Mouse (Mus musculus): ENCODE measurements around the gene Abca4. TPM values are rescaled to one million over a fixed set of nuclear protein-coding genes. Genes with fewer than 3 reads are reported as not detected.

Gene Abca4
- polyA plus RNA-seq, 1 experiment from 2014 or later = 1.4 TPM

DNA sequence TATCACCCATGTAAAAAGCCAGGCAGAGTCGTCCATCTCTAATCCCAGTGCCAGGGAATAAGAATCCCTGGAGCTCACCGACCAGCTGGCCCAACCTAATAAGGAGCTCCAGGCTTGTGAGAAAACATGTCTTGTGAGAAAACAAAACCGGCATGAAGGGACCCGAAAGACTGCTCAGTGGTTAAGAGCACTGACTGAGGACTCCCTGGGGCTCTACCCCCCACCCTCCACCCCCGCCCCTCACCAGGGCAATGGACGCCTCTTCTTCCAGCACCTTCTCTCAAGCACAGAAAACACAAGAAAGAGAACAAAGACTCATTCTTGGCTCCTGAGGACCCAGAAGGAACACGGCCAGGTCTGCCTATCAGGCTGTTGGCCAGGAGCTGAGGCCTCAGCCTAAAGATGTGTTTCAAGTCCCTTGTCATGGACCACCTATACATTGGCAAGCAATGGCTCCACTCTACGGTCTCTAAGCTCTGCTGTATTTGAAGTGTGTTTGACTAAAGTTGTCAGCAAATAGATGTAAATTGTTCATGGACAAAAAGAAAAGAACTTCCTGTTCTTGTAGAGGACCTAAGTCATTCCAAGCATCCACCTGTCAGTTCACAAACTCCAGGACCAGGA lies 23.1 kb upstream of the Abca4 start:
- no peak overlapping the region for H3K4me2 ChIP-seq (replicated peaks; ENCODE audit: low read depth, low read length)
- H3K9me3 ChIP-seq (ENCODE audit: low read length) = 0 out of 2 replicates have a peak, but pooled peaks cover 4% of the 10 kb centered on the region
- 90% methylated on average over 8 of the region's 8 CpGs for WGBS
- H3K27ac ChIP-seq (ENCODE audit: low read length) = no peak overlapping the region
- no peaks in the 10 kb centered on the region for H3K4me1 ChIP-seq (ENCODE audit: insufficient read depth, low read length)
- no peak for ATAC-seq (ENCODE audit: low FRiP score, low TSS enrichment)
- H3K36me3 ChIP-seq (ENCODE audit: insufficient read depth, low read length) = no peaks in the 10 kb centered on the region
- H3K9ac ChIP-seq (replicated peaks; ENCODE audit: low read length) = no peak overlapping the region
- H3K27me3 ChIP-seq (ENCODE audit: insufficient read depth, low read length) = no peaks in the 10 kb centered on the region
- H3K4me3 ChIP-seq (ENCODE audit: low read length) = no peak overlapping the region

DNA sequence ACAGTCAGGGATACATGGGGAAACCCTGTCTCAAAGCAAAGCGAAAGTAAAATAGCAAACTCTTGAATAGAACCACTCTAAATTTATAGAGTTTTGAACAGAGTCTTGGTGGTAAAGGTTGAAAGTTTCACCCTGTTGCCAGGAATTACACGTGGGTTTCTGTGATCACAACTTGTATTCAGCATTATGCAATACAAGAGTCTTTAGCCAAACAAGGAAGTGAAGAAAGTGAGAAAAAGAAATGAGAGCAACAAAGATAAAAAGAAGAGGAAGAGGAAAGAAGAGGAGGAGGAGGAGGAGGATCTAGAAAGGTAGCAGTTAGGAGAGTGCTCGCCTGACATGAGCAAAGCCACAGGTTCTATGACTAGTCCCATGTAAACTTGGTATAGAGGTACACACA lies 21.9 kb upstream of the Abca4 start:
- H3K4me2 ChIP-seq (replicated peaks; ENCODE audit: low read depth, low read length) = no peak overlapping the region
- no peak overlapping the region for H3K9ac ChIP-seq (replicated peaks; ENCODE audit: low read length)
- no peaks in the 10 kb centered on the region for H3K4me1 ChIP-seq (ENCODE audit: insufficient read depth, low read length)
- ATAC-seq (ENCODE audit: low FRiP score, low TSS enrichment) = no peak
- no peaks in the 10 kb centered on the region for H3K36me3 ChIP-seq (ENCODE audit: insufficient read depth, low read length)
- no peak overlapping the region for H3K4me3 ChIP-seq (ENCODE audit: low read length)
- 84% methylated on average over 3 of the region's 3 CpGs for WGBS
- no peaks in the 10 kb centered on the region for H3K27me3 ChIP-seq (ENCODE audit: insufficient read depth, low read length)
- H3K27ac ChIP-seq (ENCODE audit: low read length) = no peak overlapping the region
- 0 out of 2 replicates have a peak, but pooled peaks cover 4% of the 10 kb centered on the region for H3K9me3 ChIP-seq (ENCODE audit: low read length)

- Histone ChIP-seq H3K9me3 (ENCODE audit: low read length) (no peaks in the 10 kb centered on the region), H3K27me3 (ENCODE audit: insufficient read depth, low read length) (no peaks in the 10 kb centered on the region), H3K4me3 (ENCODE audit: low read length) (no peak overlapping the region), H3K4me2 (replicated peaks; ENCODE audit: low read depth, low read length) (no peak overlapping the region), H3K27ac (ENCODE audit: low read length) (peak overlapping the region; percentile 29), H3K4me1 (ENCODE audit: insufficient read depth, low read length) (no peaks in the 10 kb centered on the region), H3K9ac (replicated peaks; ENCODE audit: low read length) (no peak overlapping the region), H3K36me3 (ENCODE audit: insufficient read depth, low read length) (no peaks in the 10 kb centered on the region)
- 54% methylated on average over 5 of the region's 5 CpGs for WGBS
- no peak for ATAC-seq (ENCODE audit: low FRiP score, low TSS enrichment)
Measured at GRCm38 (mm10) chr3:122026676-122027075, 17.6 kb upstream of the Abca4 start.

DNA sequence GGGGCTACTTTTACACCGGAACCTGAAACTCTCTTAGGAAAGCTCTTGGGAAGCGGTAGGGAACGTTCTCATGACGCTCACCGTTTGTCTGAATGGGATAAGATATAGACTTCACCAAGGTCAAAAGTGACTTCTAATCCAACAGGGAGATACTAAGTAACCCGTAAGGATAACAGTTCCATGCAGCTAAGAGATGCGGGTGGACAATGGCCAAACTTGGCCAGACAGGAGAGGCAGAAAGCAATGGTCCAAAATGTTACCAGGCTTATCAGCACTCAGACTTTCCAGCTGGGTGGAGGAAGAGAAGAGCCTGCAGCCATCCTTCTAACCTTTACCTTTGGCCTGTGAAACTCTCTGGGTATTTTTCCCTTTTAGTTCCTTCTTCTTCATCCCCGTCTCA lies 16.5 kb upstream of the Abca4 start:
- no peak overlapping the region for H3K27ac ChIP-seq (ENCODE audit: low read length)

DNA sequence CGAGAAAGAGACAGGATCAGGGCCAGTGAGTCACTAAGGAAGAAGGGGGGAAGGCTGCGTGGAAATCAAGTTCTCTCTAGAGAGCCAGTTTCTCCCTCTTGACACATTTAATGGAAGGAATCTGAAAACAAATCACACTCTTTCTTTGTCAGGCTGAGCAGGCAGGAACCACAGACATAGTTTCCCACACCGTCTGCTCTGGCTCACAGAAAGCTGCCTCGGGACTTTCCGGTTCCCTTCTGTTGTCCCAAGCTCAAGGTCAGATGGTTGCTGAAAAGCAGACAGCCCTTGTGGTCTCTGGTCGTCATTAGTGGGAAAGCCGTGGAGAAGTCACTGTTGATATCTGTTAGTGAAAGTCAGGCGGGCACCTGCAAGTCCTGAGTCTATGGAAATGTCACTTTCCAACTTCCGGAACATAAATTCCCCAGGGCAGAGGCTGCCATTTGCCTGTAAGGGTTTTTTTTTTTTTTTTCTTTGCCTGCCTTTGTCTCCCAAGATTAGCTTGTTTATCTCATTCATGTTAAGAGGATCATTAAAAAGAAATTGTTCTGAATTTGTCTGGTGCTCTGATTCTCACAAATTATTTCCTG lies 10.9 kb upstream of the Abca4 start:
- 45% methylated on average over 9 of the region's 9 CpGs for WGBS
- H3K4me1 ChIP-seq (ENCODE audit: insufficient read depth, low read length) = peaks cover 9% of the 10 kb centered on the region; the same call in 1 of the 2 replicates

More for the DNA sequence above, 16.5 kb upstream of the Abca4 start:
- no peaks in the 10 kb centered on the region for H3K27me3 ChIP-seq (ENCODE audit: insufficient read depth, low read length)
- H3K4me1 ChIP-seq (ENCODE audit: insufficient read depth, low read length) = no peaks in the 10 kb centered on the region
- no peaks in the 10 kb centered on the region for H3K9me3 ChIP-seq (ENCODE audit: low read length)
- H3K36me3 ChIP-seq (ENCODE audit: insufficient read depth, low read length) = no peaks in the 10 kb centered on the region
- WGBS = 95% methylated on average over 8 of the region's 8 CpGs
- no peak overlapping the region for H3K4me3 ChIP-seq (ENCODE audit: low read length)
- H3K4me2 ChIP-seq (replicated peaks; ENCODE audit: low read depth, low read length) = no peak overlapping the region
- no peak for ATAC-seq (ENCODE audit: low FRiP score, low TSS enrichment)
- no peak overlapping the region for H3K9ac ChIP-seq (replicated peaks; ENCODE audit: low read length)

DNA sequence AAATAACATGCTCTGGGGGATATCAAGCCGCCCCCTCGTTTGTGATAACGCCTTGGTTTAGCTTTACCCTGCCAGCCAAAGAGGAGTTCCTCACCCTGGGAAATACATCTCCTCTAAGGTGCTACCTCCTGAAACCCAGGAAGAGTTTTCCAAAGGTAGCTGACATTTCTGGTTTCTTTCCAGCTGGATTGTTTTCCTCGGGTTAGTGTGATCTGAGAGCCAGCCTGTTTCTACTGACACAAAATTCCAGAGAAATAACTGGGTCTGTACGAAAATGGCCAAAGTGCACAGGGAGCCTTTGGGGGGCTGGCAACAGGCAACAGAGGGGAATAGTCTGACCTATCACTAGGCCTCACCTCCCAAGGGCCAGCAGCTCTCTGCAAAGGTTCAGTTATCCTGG lies 10.0 kb upstream of the Abca4 start:
- Histone ChIP-seq H3K27me3 (ENCODE audit: insufficient read depth, low read length) (no peaks in the 10 kb centered on the region), H3K9ac (replicated peaks; ENCODE audit: low read length) (no peak overlapping the region), H3K4me3 (ENCODE audit: low read length) (no peak overlapping the region), H3K4me1 (ENCODE audit: insufficient read depth, low read length) (peaks cover 9% of the 10 kb centered on the region; the same call in 1 of the 2 replicates), H3K9me3 (ENCODE audit: low read length) (no peaks in the 10 kb centered on the region), H3K27ac (ENCODE audit: low read length) (no peak overlapping the region), H3K4me2 (replicated peaks; ENCODE audit: low read depth, low read length) (no peak overlapping the region), H3K36me3 (ENCODE audit: insufficient read depth, low read length) (no peaks in the 10 kb centered on the region)
- no peak for ATAC-seq (ENCODE audit: low FRiP score, low TSS enrichment)
- 66% methylated on average over 5 of the region's 5 CpGs for WGBS

More for the DNA sequence above, 10.9 kb upstream of the Abca4 start:
- H3K4me3 ChIP-seq (ENCODE audit: low read length) = no peak overlapping the region
- H3K4me2 ChIP-seq (replicated peaks; ENCODE audit: low read depth, low read length) = no peak overlapping the region
- no peak for ATAC-seq (ENCODE audit: low FRiP score, low TSS enrichment)
- no peak overlapping the region for H3K9ac ChIP-seq (replicated peaks; ENCODE audit: low read length)
- H3K9me3 ChIP-seq (ENCODE audit: low read length) = no peaks in the 10 kb centered on the region
- peak overlapping the region; percentile 60 for H3K27ac ChIP-seq (ENCODE audit: low read length)
- H3K27me3 ChIP-seq (ENCODE audit: insufficient read depth, low read length) = no peaks in the 10 kb centered on the region
- no peaks in the 10 kb centered on the region for H3K36me3 ChIP-seq (ENCODE audit: insufficient read depth, low read length)

DNA sequence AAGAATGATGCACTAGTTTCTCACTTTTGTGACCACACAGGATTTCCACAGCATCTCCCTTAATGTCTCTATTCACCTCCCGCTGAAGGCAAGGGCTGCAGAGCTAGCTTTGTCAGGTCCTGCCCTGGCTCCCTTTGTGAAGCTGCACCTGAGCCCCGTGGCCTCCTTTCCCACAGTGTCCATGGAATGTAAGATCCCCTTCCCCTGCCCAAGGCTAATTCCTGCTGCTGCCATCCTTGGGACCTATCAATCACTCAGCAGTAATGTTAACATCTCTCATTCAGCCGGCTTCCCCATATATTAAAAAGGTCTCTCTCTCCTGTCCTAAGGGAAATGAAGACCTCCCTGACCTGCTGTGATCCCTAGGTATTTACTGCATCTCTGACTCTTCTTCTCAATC lies 9.2 kb upstream of the Abca4 start:
- Histone ChIP-seq H3K4me3 (ENCODE audit: low read length) (no peak overlapping the region), H3K4me1 (ENCODE audit: insufficient read depth, low read length) (peaks cover 9% of the 10 kb centered on the region; the same call in 1 of the 2 replicates), H3K4me2 (replicated peaks; ENCODE audit: low read depth, low read length) (no peak overlapping the region), H3K27ac (ENCODE audit: low read length) (no peak overlapping the region), H3K36me3 (ENCODE audit: insufficient read depth, low read length) (no peaks in the 10 kb centered on the region), H3K9ac (replicated peaks; ENCODE audit: low read length) (no peak overlapping the region), H3K9me3 (ENCODE audit: low read length) (no peaks in the 10 kb centered on the region), H3K27me3 (ENCODE audit: insufficient read depth, low read length) (no peaks in the 10 kb centered on the region)
- WGBS = 69% methylated on average over 3 of the region's 3 CpGs
- ATAC-seq (ENCODE audit: low FRiP score, low TSS enrichment) = no peak

DNA sequence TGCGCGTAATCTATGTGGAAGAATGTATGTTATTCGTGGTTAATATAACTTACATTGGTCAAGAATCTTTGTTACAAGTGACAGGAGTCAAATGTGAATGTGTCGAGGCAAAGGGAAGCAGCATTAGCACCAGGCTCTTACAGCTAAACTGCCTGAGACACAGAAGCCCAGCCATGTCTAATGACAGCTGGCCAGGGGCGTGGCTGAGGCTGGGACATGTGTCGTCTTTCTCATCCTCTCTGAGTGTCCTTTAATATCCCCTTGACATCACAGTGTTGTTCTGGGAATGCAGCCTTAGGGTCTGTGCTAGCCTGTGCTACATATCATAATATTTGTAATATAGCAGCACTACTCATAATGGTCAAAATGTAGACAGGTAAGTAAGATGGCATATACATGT lies 3.7 kb upstream of the Abca4 start:
- Histone ChIP-seq H3K4me2 (replicated peaks; ENCODE audit: low read depth, low read length) (no peak overlapping the region), H3K4me1 (ENCODE audit: insufficient read depth, low read length) (peaks cover 20% of the 10 kb centered on the region), H3K9ac (replicated peaks; ENCODE audit: low read length) (no peak overlapping the region), H3K27ac (ENCODE audit: low read length) (no peak overlapping the region), H3K27me3 (ENCODE audit: insufficient read depth, low read length) (peaks cover 6% of the 10 kb centered on the region), H3K4me3 (ENCODE audit: low read length) (no peak overlapping the region), H3K9me3 (ENCODE audit: low read length) (no peaks in the 10 kb centered on the region), H3K36me3 (ENCODE audit: insufficient read depth, low read length) (no peaks in the 10 kb centered on the region)
- no peak for ATAC-seq (ENCODE audit: low FRiP score, low TSS enrichment)
- WGBS = 74% methylated on average over 6 of the region's 6 CpGs

GRCm38 (mm10) chr3:122043102-122043501 lies 1.1 kb upstream of the Abca4 start:
- H3K36me3 ChIP-seq (ENCODE audit: insufficient read depth, low read length) = no peaks in the 10 kb centered on the region
- ATAC-seq (ENCODE audit: low FRiP score, low TSS enrichment) = no peak
- no peaks in the 10 kb centered on the region for H3K9me3 ChIP-seq (ENCODE audit: low read length)
- H3K9ac ChIP-seq (replicated peaks; ENCODE audit: low read length) = no peak overlapping the region
- H3K27me3 ChIP-seq (ENCODE audit: insufficient read depth, low read length) = peaks cover 11% of the 10 kb centered on the region
- peaks cover 41% of the 10 kb centered on the region for H3K4me1 ChIP-seq (ENCODE audit: insufficient read depth, low read length)
- peak overlapping the region; percentile 8; the same call in 1 of the 2 replicates for H3K4me3 ChIP-seq (ENCODE audit: low read length)
- H3K27ac ChIP-seq (ENCODE audit: low read length) = no peak overlapping the region
- 17% methylated on average over 8 of the region's 8 CpGs for WGBS
- peak overlapping the region; percentile 36 for H3K4me2 ChIP-seq (replicated peaks; ENCODE audit: low read depth, low read length)

DNA sequence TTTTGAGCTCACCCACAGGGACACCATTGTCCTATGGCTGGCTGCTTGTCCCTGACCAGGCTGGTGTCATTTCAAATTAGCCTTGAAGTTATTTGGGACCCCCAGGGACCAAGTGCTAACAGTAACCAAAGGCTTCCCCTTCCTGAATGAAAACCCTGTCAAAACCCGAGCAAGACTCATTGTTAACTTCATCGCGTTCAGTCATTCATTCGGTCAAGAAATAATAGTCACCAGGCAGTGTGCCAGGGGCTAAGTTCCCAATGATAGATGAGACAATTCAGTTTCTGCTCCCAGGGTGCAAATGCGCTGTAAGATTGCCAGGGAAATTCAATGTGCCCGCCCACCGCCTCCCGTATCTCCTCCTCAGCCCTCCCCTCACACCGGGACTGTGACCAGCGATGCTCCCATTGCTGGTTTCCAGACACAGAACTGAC lies 2.0 kb downstream of the Abca4 start:
- ATAC-seq (ENCODE audit: low FRiP score, low TSS enrichment) = no peak
- peak overlapping the region; percentile 18; the same call in 1 of the 2 replicates for H3K27ac ChIP-seq (ENCODE audit: low read length)
- H3K4me3 ChIP-seq (ENCODE audit: low read length) = no peak overlapping the region
- no peak overlapping the region for H3K4me2 ChIP-seq (replicated peaks; ENCODE audit: low read depth, low read length)
- H3K4me1 ChIP-seq (ENCODE audit: insufficient read depth, low read length) = peaks cover 56% of the 10 kb centered on the region
- WGBS = 29% methylated on average over 10 of the region's 10 CpGs
- no peaks in the 10 kb centered on the region for H3K36me3 ChIP-seq (ENCODE audit: insufficient read depth, low read length)
- H3K9me3 ChIP-seq (ENCODE audit: low read length) = no peaks in the 10 kb centered on the region
- peaks cover 11% of the 10 kb centered on the region for H3K27me3 ChIP-seq (ENCODE audit: insufficient read depth, low read length)
- H3K9ac ChIP-seq (replicated peaks; ENCODE audit: low read length) = no peak overlapping the region

Data from kidney, embryonic 16.5 days (tissue).